8 mouse cellular contexts compared by ENCODE assay signal in the genomic region with DNA sequence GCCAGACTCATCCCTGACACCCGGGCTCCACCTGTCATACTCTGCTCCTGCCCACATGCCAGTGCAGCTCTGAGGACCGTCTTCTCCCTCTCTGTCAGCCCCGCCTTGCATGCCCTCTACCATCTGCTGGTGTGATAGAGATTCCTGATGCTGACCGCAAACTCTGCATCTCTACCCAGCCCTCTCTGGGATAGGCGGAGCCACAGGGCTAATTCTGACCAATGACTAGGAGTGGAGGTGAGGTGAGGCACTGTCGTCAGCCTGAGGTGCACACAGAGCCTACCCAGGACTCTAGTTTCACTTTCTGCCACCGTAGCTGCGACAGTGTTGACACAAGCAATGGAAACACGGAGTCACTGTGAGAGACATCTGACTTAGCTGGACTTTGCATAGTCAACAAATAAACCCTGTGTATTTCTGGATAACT. TPM values are rescaled to one million over a fixed set of nuclear protein-coding genes. Genes with fewer than 3 reads are reported as not detected.
DNase-seq lines count a peak whose midpoint lies in the region; ATAC-seq and TF ChIP-seq lines count a peak whose summit lies in the region.

No protein-coding gene starts in this region.

- H3K4me1 ChIP-seq in hindbrain, postnatal 0 days (ENCODE audit: insufficient read depth, low read length): peaks cover 4% of the 10 kb centered on the region; the same call in 1 of the 2 replicates
- peaks cover 38% of the 10 kb centered on the region for H3K4me1 ChIP-seq in limb, embryonic 13.5 days
- H3K4me1 ChIP-seq in midbrain, embryonic 13.5 days (replicated peaks): peaks cover 24% of the 10 kb centered on the region
- no peaks in the 10 kb centered on the region; the same call in none of the 2 replicates for H3K4me1 ChIP-seq in stomach, postnatal 0 days (replicated peaks; ENCODE audit: control insufficient read depth, insufficient read depth)

- H3K27ac ChIP-seq in gastrocnemius, adult 2 months: peak overlapping the region; percentile 91
- peak overlapping the region; percentile 28; the same call in 1 of the 2 replicates for H3K27ac ChIP-seq in hindbrain, postnatal 0 days
- peak overlapping the region; percentile 61; the same call in 1 of the 2 replicates for H3K27ac ChIP-seq in limb, embryonic 13.5 days
- H3K27ac ChIP-seq in midbrain, embryonic 13.5 days: 0 out of 2 replicates have a peak overlapping the region, but pooled peaks have one; percentile 0
- H3K27ac ChIP-seq in stomach, postnatal 0 days (replicated peaks): peak overlapping the region; percentile 91

- ATAC-seq in hindbrain, postnatal 0 days: peak; percentile 90
- peak; percentile 82 for ATAC-seq in limb, embryonic 13.5 days (ENCODE audit: low FRiP score, low read depth)
- peak; percentile 84 for ATAC-seq in midbrain, embryonic 13.5 days
- ATAC-seq in stomach, postnatal 0 days (ENCODE audit: low FRiP score, low TSS enrichment): peak; percentile 97

- H3K9ac ChIP-seq in hindbrain, postnatal 0 days (replicated peaks; ENCODE audit: low read length): peak overlapping the region; percentile 13
- H3K9ac ChIP-seq in limb, embryonic 13.5 days: peak overlapping the region; percentile 45
- H3K9ac ChIP-seq in midbrain, embryonic 13.5 days (replicated peaks): peak overlapping the region; percentile 48
- H3K9ac ChIP-seq in stomach, postnatal 0 days (ENCODE audit: low read length): peak overlapping the region; percentile 43

- WGBS in hindbrain, postnatal 0 days: 2% methylated on average over 9 of the region's 9 CpGs
- 4% methylated on average over 9 of the region's 9 CpGs for WGBS in limb, embryonic 13.5 days
- WGBS in midbrain, embryonic 13.5 days: 5% methylated on average over 9 of the region's 9 CpGs
- WGBS in stomach, postnatal 0 days: 3% methylated on average over 9 of the region's 9 CpGs

- no peaks in the 10 kb centered on the region for H3K36me3 ChIP-seq in hindbrain, postnatal 0 days (ENCODE audit: insufficient read depth, low read length)
- H3K36me3 ChIP-seq in limb, embryonic 13.5 days: peaks cover 4% of the 10 kb centered on the region
- 0 out of 2 replicates have a peak, but pooled peaks cover 3% of the 10 kb centered on the region for H3K36me3 ChIP-seq in midbrain, embryonic 13.5 days
- H3K36me3 ChIP-seq in stomach, postnatal 0 days (ENCODE audit: control insufficient read depth, insufficient read depth, low read length): no peaks in the 10 kb centered on the region

- no peak for TF ChIP-seq EP300 in stomach, postnatal 0 days (optimal IDR thresholded peaks at IDR 0.05)

- H3K4me2 ChIP-seq in hindbrain, postnatal 0 days (ENCODE audit: low read depth, low read length): peak overlapping the region; percentile 52
- H3K4me2 ChIP-seq in limb, embryonic 13.5 days (replicated peaks): peak overlapping the region; percentile 63
- peak overlapping the region; percentile 44 for H3K4me2 ChIP-seq in midbrain, embryonic 13.5 days (replicated peaks)
- H3K4me2 ChIP-seq in stomach, postnatal 0 days (replicated peaks; ENCODE audit: low read depth): peak overlapping the region; percentile 57

- TF ChIP-seq CTCF in gastrocnemius, adult 2 months (IDR thresholded peaks at IDR 0.05): no peak
- no peak for TF ChIP-seq CTCF in hindbrain, postnatal 0 days (IDR thresholded peaks at IDR 0.05; ENCODE audit: low read depth)
- TF ChIP-seq CTCF in stomach, postnatal 0 days (IDR thresholded peaks at IDR 0.05; ENCODE audit: low read depth): no peak

- peak; percentile 53 for DNase-seq in ovary, postnatal 36 days (ENCODE audit: low spot score)
- DNase-seq in ovary, postnatal 14 days (ENCODE audit: low spot score): no peak
- peak; percentile 89 for DNase-seq in cerebellum, adult 9-11 months
- peak; percentile 80 for DNase-seq in gastrocnemius, adult 2 months
- peak; percentile 68 for DNase-seq in hindbrain, postnatal 0 days (ENCODE audit: low spot score)
- peak; percentile 91 for DNase-seq in stomach, postnatal 0 days (ENCODE audit: low spot score)

- H3K4me3 ChIP-seq in gastrocnemius, adult 2 months: peak overlapping the region; percentile 65
- peak overlapping the region; percentile 21 for H3K4me3 ChIP-seq in hindbrain, postnatal 0 days (ENCODE audit: low read length)
- H3K4me3 ChIP-seq in limb, embryonic 13.5 days: peak overlapping the region; percentile 31
- H3K4me3 ChIP-seq in midbrain, embryonic 13.5 days (replicated peaks): peak overlapping the region; percentile 12; the same call in 1 of the 2 replicates
- H3K4me3 ChIP-seq in stomach, postnatal 0 days (ENCODE audit: low read depth, low read length): peak overlapping the region; percentile 13

- H3K9me3 ChIP-seq in hindbrain, postnatal 0 days (ENCODE audit: low read length): no peaks in the 10 kb centered on the region
- no peaks in the 10 kb centered on the region for H3K9me3 ChIP-seq in limb, embryonic 13.5 days
- H3K9me3 ChIP-seq in midbrain, embryonic 13.5 days: no peaks in the 10 kb centered on the region
- H3K9me3 ChIP-seq in stomach, postnatal 0 days (ENCODE audit: control insufficient read depth, low read length): no peaks in the 10 kb centered on the region

- H3K27me3 ChIP-seq in hindbrain, postnatal 0 days (ENCODE audit: insufficient read depth, low read length): no peaks in the 10 kb centered on the region
- no peaks in the 10 kb centered on the region for H3K27me3 ChIP-seq in limb, embryonic 13.5 days
- H3K27me3 ChIP-seq in midbrain, embryonic 13.5 days: peaks cover 11% of the 10 kb centered on the region
- no peaks in the 10 kb centered on the region for H3K27me3 ChIP-seq in stomach, postnatal 0 days (ENCODE audit: control insufficient read depth, insufficient read depth, low read length)

- intact Hi-C loops in gastrocnemius, adult 2 months (cut with DNase I): no loop called here

RNA-seq across cellular contexts. Expression of a gene that starts 10.1 kb away (rescaled TPM):
- total RNA-seq in gastrocnemius, adult 2 months (2021): 1 to 10 TPM in 1 of 2 experiments, under 1 TPM in 1; 0.97 to 1.1 TPM
- total RNA-seq in hindbrain, postnatal 0 days (2014; rRNA removed): 26.5 and 30.2 TPM in 2 replicates
- 2.4 and 2.8 TPM in 2 replicates for polyA plus RNA-seq in hindbrain, postnatal 0 days (2015; fragmentation: Nextera tagmentation; extraction: Ambion mirVana)
- 2.9 and 3.0 TPM in 2 replicates for polyA plus RNA-seq in limb, embryonic 13.5 days (2015; fragmentation: Nextera tagmentation; extraction: Ambion mirVana)
- 1.8 and 2.0 TPM in 2 replicates for polyA plus RNA-seq in midbrain, embryonic 13.5 days (2015; fragmentation: Nextera tagmentation; extraction: Ambion mirVana)
- polyA plus RNA-seq in stomach, postnatal 0 days (2015; fragmentation: Nextera tagmentation; extraction: Ambion mirVana): 1.8 and 4.4 TPM in 2 replicates

RNA-seq across cellular contexts. Expression of a gene that starts 48.1 kb away (rescaled TPM):
- 10 to 100 TPM; 48.9 to 86.1 TPM for total RNA-seq in gastrocnemius, adult 2 months (2021)
- 140 and 156 TPM in 2 replicates for total RNA-seq in hindbrain, postnatal 0 days (2014; rRNA removed)
- polyA plus RNA-seq in hindbrain, postnatal 0 days (2015; fragmentation: Nextera tagmentation; extraction: Ambion mirVana): 133 and 138 TPM in 2 replicates
- 144 and 150 TPM in 2 replicates for polyA plus RNA-seq in limb, embryonic 13.5 days (2015; fragmentation: Nextera tagmentation; extraction: Ambion mirVana)
- polyA plus RNA-seq in midbrain, embryonic 13.5 days (2015; fragmentation: Nextera tagmentation; extraction: Ambion mirVana): 128 and 134 TPM in 2 replicates
- polyA plus RNA-seq in stomach, postnatal 0 days (2015; fragmentation: Nextera tagmentation; extraction: Ambion mirVana): 76.6 and 79.6 TPM in 2 replicates

RNA-seq across cellular contexts. Expression of a gene that starts 48.3 kb away (rescaled TPM):
- total RNA-seq in gastrocnemius, adult 2 months (2021): 100 to 1,000 TPM; 362 to 422 TPM
- 49.3 and 51.5 TPM in 2 replicates for total RNA-seq in hindbrain, postnatal 0 days (2014; rRNA removed)
- 26.0 and 27.6 TPM in 2 replicates for polyA plus RNA-seq in hindbrain, postnatal 0 days (2015; fragmentation: Nextera tagmentation; extraction: Ambion mirVana)
- 28.0 and 31.1 TPM in 2 replicates for polyA plus RNA-seq in limb, embryonic 13.5 days (2015; fragmentation: Nextera tagmentation; extraction: Ambion mirVana)
- polyA plus RNA-seq in midbrain, embryonic 13.5 days (2015; fragmentation: Nextera tagmentation; extraction: Ambion mirVana): 18.5 and 21.9 TPM in 2 replicates
- 22.0 and 25.9 TPM in 2 replicates for polyA plus RNA-seq in stomach, postnatal 0 days (2015; fragmentation: Nextera tagmentation; extraction: Ambion mirVana)

Comparison
In these comparisons a context has a peak if more than half of its experiments do, and no peak if none do; other contexts are left out.
1. H3K27ac ChIP-seq: peak in every context shown above with its lines; median percentile 91 in gastrocnemius, adult 2 months; 91 in stomach, postnatal 0 days; 61 in limb, embryonic 13.5 days; 28 in hindbrain, postnatal 0 days; 0 in midbrain, embryonic 13.5 days.
2. H3K4me3 ChIP-seq: peak in every context shown above with its lines; median percentile 65 in gastrocnemius, adult 2 months; 31 in limb, embryonic 13.5 days; 21 in hindbrain, postnatal 0 days; 13 in stomach, postnatal 0 days; 12 in midbrain, embryonic 13.5 days.